Mouse (Mus musculus): ENCODE results near the gene Gm20696. TPM values are rescaled to one million over a fixed set of nuclear protein-coding genes. Genes with fewer than 3 reads are reported as not detected.

Gm20696 gene
- total RNA-seq, 2 experiments from 2014 or later: 1.2 to 1.3 TPM

- intact Hi-C loops (cut with DNase I): loop anchor here (5.0 kb wide), 1 partner anchor 43 kb away; no protein-coding TSS in a partner anchor
- Histone ChIP-seq H3K4me3 (no peak overlapping the region), H3K27ac (no peak overlapping the region)
- TF ChIP-seq CTCF (IDR thresholded peaks at IDR 0.05): no peak
- DNase-seq: no peak
These were observed 332.3 kb downstream of the Gm20696 start for GRCm38 (mm10) chr6:99334255-99334654.

- no peak overlapping the region for H3K27ac ChIP-seq
- DNase-seq: no peak
- intact Hi-C loops (cut with DNase I): loop anchor here (5.0 kb wide), 1 partner anchor 44 kb away; no protein-coding TSS in a partner anchor
- TF ChIP-seq CTCF (IDR thresholded peaks at IDR 0.05): no peak
- no peak overlapping the region for H3K4me3 ChIP-seq
These were observed 333.5 kb downstream of the Gm20696 start for GRCm38 (mm10) chr6:99333127-99333526.

GRCm38 (mm10) chr6:99330169-99330568 lies 336.4 kb downstream of the Gm20696 start:
- intact Hi-C loops (cut with DNase I): loop anchor here (5.0 kb wide), 1 partner anchor 47 kb away; no protein-coding TSS in a partner anchor
- no peak overlapping the region for H3K4me3 ChIP-seq
- TF ChIP-seq CTCF (IDR thresholded peaks at IDR 0.05): no peak
- H3K27ac ChIP-seq: no peak overlapping the region
- DNase-seq: no peak

GRCm38 (mm10) chr6:99328634-99329033 lies 338.0 kb downstream of the Gm20696 start:
- peak overlapping the region; percentile 41; the same call in 1 of the 2 replicates for H3K27ac ChIP-seq
- no peak for TF ChIP-seq CTCF (IDR thresholded peaks at IDR 0.05)
- no peak for DNase-seq
- intact Hi-C loops (cut with DNase I): no loop called here
- no peak overlapping the region for H3K4me3 ChIP-seq

- Histone ChIP-seq H3K4me3 (no peak overlapping the region), H3K27ac (peak overlapping the region; percentile 41)
- DNase-seq: no peak
- no peak for TF ChIP-seq CTCF (IDR thresholded peaks at IDR 0.05)
- intact Hi-C loops (cut with DNase I): no loop called here
These were observed 338.5 kb downstream of the Gm20696 start for GRCm38 (mm10) chr6:99328146-99328545.

- peak; percentile 81 for DNase-seq
- peak overlapping the region; percentile 28; the same call in 1 of the 2 replicates for H3K4me3 ChIP-seq
- peak overlapping the region; percentile 41 for H3K27ac ChIP-seq
- no peak for TF ChIP-seq CTCF (IDR thresholded peaks at IDR 0.05)
- intact Hi-C loops (cut with DNase I): no loop called here
These were observed 338.9 kb downstream of the Gm20696 start for GRCm38 (mm10) chr6:99327721-99328120.

- TF ChIP-seq CTCF (IDR thresholded peaks at IDR 0.05): no peak
- Histone ChIP-seq H3K27ac (no peak overlapping the region), H3K4me3 (no peak overlapping the region)
- no peak for DNase-seq
- intact Hi-C loops (cut with DNase I): no loop called here
These were observed 340.7 kb downstream of the Gm20696 start for GRCm38 (mm10) chr6:99325881-99326280.

GRCm38 (mm10) chr6:99325461-99325860 lies 341.1 kb downstream of the Gm20696 start:
- intact Hi-C loops (cut with DNase I): no loop called here
- TF ChIP-seq CTCF (IDR thresholded peaks at IDR 0.05): no peak
- H3K27ac ChIP-seq: no peak overlapping the region
- no peak overlapping the region for H3K4me3 ChIP-seq
- no peak for DNase-seq

- Histone ChIP-seq H3K4me3 (no peak overlapping the region), H3K27ac (no peak overlapping the region)
- no peak for DNase-seq
- intact Hi-C loops (cut with DNase I): no loop called here
- no peak for TF ChIP-seq CTCF (IDR thresholded peaks at IDR 0.05)
These were observed 344.3 kb downstream of the Gm20696 start for GRCm38 (mm10) chr6:99322132-99322904.

- no peak for TF ChIP-seq CTCF (IDR thresholded peaks at IDR 0.05)
- no peak for DNase-seq
- intact Hi-C loops (cut with DNase I): no loop called here
- no peak overlapping the region for H3K4me3 ChIP-seq
- no peak overlapping the region for H3K27ac ChIP-seq
These were observed 346.2 kb downstream of the Gm20696 start for GRCm38 (mm10) chr6:99320444-99320843.

GRCm38 (mm10) chr6:99319415-99320405 lies 346.9 kb downstream of the Gm20696 start:
- DNase-seq: no peak
- no peak for TF ChIP-seq CTCF (IDR thresholded peaks at IDR 0.05)
- Histone ChIP-seq H3K27ac (no peak overlapping the region), H3K4me3 (no peak overlapping the region)
- intact Hi-C loops (cut with DNase I): no loop called here

- Histone ChIP-seq H3K27ac (no peak overlapping the region), H3K4me3 (no peak overlapping the region)
- intact Hi-C loops (cut with DNase I): no loop called here
- no peak for TF ChIP-seq CTCF (IDR thresholded peaks at IDR 0.05)
- no peak for DNase-seq
These were observed 351.9 kb downstream of the Gm20696 start for GRCm38 (mm10) chr6:99314746-99315145.

GRCm38 (mm10) chr6:99310529-99310928 lies 356.1 kb downstream of the Gm20696 start:
- TF ChIP-seq CTCF (IDR thresholded peaks at IDR 0.05): no peak
- H3K4me3 ChIP-seq: no peak overlapping the region
- intact Hi-C loops (cut with DNase I): no loop called here
- no peak for DNase-seq
- H3K27ac ChIP-seq: no peak overlapping the region
